Mouse (Mus musculus): ENCODE results near the gene Lamtor4. TPM values are rescaled to one million over a fixed set of nuclear protein-coding genes. Genes with fewer than 3 reads are reported as not detected.

Lamtor4 gene
- polyA plus RNA-seq, 1 experiment = 2.3 TPM

GRCm38 (mm10) chr5:138228026-138228425 is 27.3 kb upstream of the Lamtor4 start:
- Histone ChIP-seq H3K36me3 (ENCODE audit: control insufficient read depth) (no peaks in the 10 kb centered on the region), H3K9me3 (ENCODE audit: control insufficient read depth, low read length) (no peaks in the 10 kb centered on the region), H3K27me3 (ENCODE audit: control insufficient read depth) (no peaks in the 10 kb centered on the region), H3K4me1 (ENCODE audit: control insufficient read depth) (no peaks in the 10 kb centered on the region), H3K4me3 (replicated peaks) (no peak overlapping the region)
- TF ChIP-seq TAL1 (IDR thresholded peaks at IDR 0.05; ENCODE audit: low read length) = no peak
- no peak for TF ChIP-seq GATA1 (IDR thresholded peaks at IDR 0.05; ENCODE audit: low read length)

GRCm38 (mm10) chr5:138229511-138229910 is 25.8 kb upstream of the Lamtor4 start:
- H3K9me3 ChIP-seq (ENCODE audit: control insufficient read depth, low read length) = no peaks in the 10 kb centered on the region
- H3K4me3 ChIP-seq (replicated peaks) = no peak overlapping the region
- TF ChIP-seq GATA1 (IDR thresholded peaks at IDR 0.05; ENCODE audit: low read length) (no peak), TAL1 (IDR thresholded peaks at IDR 0.05; ENCODE audit: low read length) (no peak)
- H3K4me1 ChIP-seq (ENCODE audit: control insufficient read depth) = no peaks in the 10 kb centered on the region
- no peaks in the 10 kb centered on the region for H3K36me3 ChIP-seq (ENCODE audit: control insufficient read depth)
- H3K27me3 ChIP-seq (ENCODE audit: control insufficient read depth) = no peaks in the 10 kb centered on the region

- Histone ChIP-seq H3K9me3 (ENCODE audit: control insufficient read depth, low read length) (no peaks in the 10 kb centered on the region), H3K27me3 (ENCODE audit: control insufficient read depth) (no peaks in the 10 kb centered on the region), H3K4me3 (replicated peaks) (no peak overlapping the region), H3K4me1 (ENCODE audit: control insufficient read depth) (no peaks in the 10 kb centered on the region), H3K36me3 (ENCODE audit: control insufficient read depth) (no peaks in the 10 kb centered on the region)
- TF ChIP-seq GATA1 (IDR thresholded peaks at IDR 0.05; ENCODE audit: low read length) (no peak), TAL1 (IDR thresholded peaks at IDR 0.05; ENCODE audit: low read length) (no peak)
These were observed 21.5 kb upstream of the Lamtor4 start for GRCm38 (mm10) chr5:138233778-138234177.

GRCm38 (mm10) chr5:138234224-138234623 is 21.1 kb upstream of the Lamtor4 start:
- no peaks in the 10 kb centered on the region for H3K27me3 ChIP-seq (ENCODE audit: control insufficient read depth)
- H3K9me3 ChIP-seq (ENCODE audit: control insufficient read depth, low read length) = no peaks in the 10 kb centered on the region
- TF ChIP-seq TAL1 (IDR thresholded peaks at IDR 0.05; ENCODE audit: low read length) (no peak), GATA1 (IDR thresholded peaks at IDR 0.05; ENCODE audit: low read length) (no peak)
- H3K4me3 ChIP-seq (replicated peaks) = no peak overlapping the region
- H3K4me1 ChIP-seq (ENCODE audit: control insufficient read depth) = no peaks in the 10 kb centered on the region
- no peaks in the 10 kb centered on the region for H3K36me3 ChIP-seq (ENCODE audit: control insufficient read depth)

GRCm38 (mm10) chr5:138241511-138241910 is 13.8 kb upstream of the Lamtor4 start:
- Histone ChIP-seq H3K4me3 (replicated peaks) (no peak overlapping the region), H3K27me3 (ENCODE audit: control insufficient read depth) (no peaks in the 10 kb centered on the region), H3K36me3 (ENCODE audit: control insufficient read depth) (no peaks in the 10 kb centered on the region), H3K9me3 (ENCODE audit: control insufficient read depth, low read length) (no peaks in the 10 kb centered on the region), H3K4me1 (ENCODE audit: control insufficient read depth) (no peaks in the 10 kb centered on the region)
- TF ChIP-seq TAL1 (IDR thresholded peaks at IDR 0.05; ENCODE audit: low read length) = no peak
- no peak for TF ChIP-seq GATA1 (IDR thresholded peaks at IDR 0.05; ENCODE audit: low read length)

- no peaks in the 10 kb centered on the region for H3K27me3 ChIP-seq (ENCODE audit: control insufficient read depth)
- H3K9me3 ChIP-seq (ENCODE audit: control insufficient read depth, low read length) = no peaks in the 10 kb centered on the region; the same call in 1 of the 2 replicates
- H3K4me3 ChIP-seq (replicated peaks) = no peak overlapping the region
- peaks cover 13% of the 10 kb centered on the region for H3K4me1 ChIP-seq (ENCODE audit: control insufficient read depth)
- H3K36me3 ChIP-seq (ENCODE audit: control insufficient read depth) = no peaks in the 10 kb centered on the region
- TF ChIP-seq TAL1 (IDR thresholded peaks at IDR 0.05; ENCODE audit: low read length) = no peak
- no peak for TF ChIP-seq GATA1 (IDR thresholded peaks at IDR 0.05; ENCODE audit: low read length)
These were observed 4.1 kb upstream of the Lamtor4 start for GRCm38 (mm10) chr5:138251144-138251543.

- peaks cover 6% of the 10 kb centered on the region for H3K36me3 ChIP-seq (ENCODE audit: control insufficient read depth)
- H3K27me3 ChIP-seq (ENCODE audit: control insufficient read depth) = no peaks in the 10 kb centered on the region
- no peak for TF ChIP-seq TAL1 (IDR thresholded peaks at IDR 0.05; ENCODE audit: low read length)
- TF ChIP-seq GATA1 (IDR thresholded peaks at IDR 0.05; ENCODE audit: low read length) = no peak
- H3K9me3 ChIP-seq (ENCODE audit: control insufficient read depth, low read length) = no peaks in the 10 kb centered on the region; the same call in 1 of the 2 replicates
- H3K4me3 ChIP-seq (replicated peaks) = no peak overlapping the region
- H3K4me1 ChIP-seq (ENCODE audit: control insufficient read depth) = peaks cover 28% of the 10 kb centered on the region
These were observed 2.2 kb upstream of the Lamtor4 start for GRCm38 (mm10) chr5:138253061-138253460.

- Histone ChIP-seq H3K4me1 (ENCODE audit: control insufficient read depth) (peaks cover 58% of the 10 kb centered on the region), H3K9me3 (ENCODE audit: control insufficient read depth, low read length) (no peaks in the 10 kb centered on the region; the same call in 1 of the 2 replicates), H3K36me3 (ENCODE audit: control insufficient read depth) (peaks cover 35% of the 10 kb centered on the region), H3K4me3 (replicated peaks) (peak overlapping the region; percentile 77), H3K27me3 (ENCODE audit: control insufficient read depth) (no peaks in the 10 kb centered on the region)
- no peak for TF ChIP-seq GATA1 (IDR thresholded peaks at IDR 0.05; ENCODE audit: low read length)
- no peak for TF ChIP-seq TAL1 (IDR thresholded peaks at IDR 0.05; ENCODE audit: low read length)
These were observed 799 bp downstream of the Lamtor4 start for GRCm38 (mm10) chr5:138256094-138256467.

- no peaks in the 10 kb centered on the region; the same call in 1 of the 2 replicates for H3K9me3 ChIP-seq (ENCODE audit: control insufficient read depth, low read length)
- H3K36me3 ChIP-seq (ENCODE audit: control insufficient read depth) = peaks cover 45% of the 10 kb centered on the region
- no peak overlapping the region for H3K4me3 ChIP-seq (replicated peaks)
- H3K4me1 ChIP-seq (ENCODE audit: control insufficient read depth) = peaks cover 68% of the 10 kb centered on the region
- H3K27me3 ChIP-seq (ENCODE audit: control insufficient read depth) = no peaks in the 10 kb centered on the region
- TF ChIP-seq GATA1 (IDR thresholded peaks at IDR 0.05; ENCODE audit: low read length) (no peak), TAL1 (IDR thresholded peaks at IDR 0.05; ENCODE audit: low read length) (no peak)
These were observed 1.8 kb downstream of the Lamtor4 start for GRCm38 (mm10) chr5:138256966-138257584.

GRCm38 (mm10) chr5:138257585-138257978 is 2.3 kb downstream of the Lamtor4 start:
- no peaks in the 10 kb centered on the region for H3K27me3 ChIP-seq (ENCODE audit: control insufficient read depth)
- no peaks in the 10 kb centered on the region; the same call in 1 of the 2 replicates for H3K9me3 ChIP-seq (ENCODE audit: control insufficient read depth, low read length)
- H3K36me3 ChIP-seq (ENCODE audit: control insufficient read depth) = peaks cover 50% of the 10 kb centered on the region
- peaks cover 73% of the 10 kb centered on the region for H3K4me1 ChIP-seq (ENCODE audit: control insufficient read depth)
- TF ChIP-seq GATA1 (IDR thresholded peaks at IDR 0.05; ENCODE audit: low read length) (no peak), TAL1 (IDR thresholded peaks at IDR 0.05; ENCODE audit: low read length) (no peak)
- H3K4me3 ChIP-seq (replicated peaks) = no peak overlapping the region
